ENCODE assay signal across 12 mouse cellular contexts in genomic region chr15:89377362-89377761, GRCm38 (mm10). TPM values are rescaled to one million over a fixed set of nuclear protein-coding genes. Genes with fewer than 3 reads are reported as not detected.
DNase-seq lines count a peak whose midpoint lies in the region; ATAC-seq lines count a peak whose summit lies in the region.
"Had no signal": no experiment of that assay in that cellular context is flagged by ENCODE, and none has a peak within 500 bp of the region (broad histone marks: within the 10 kb centered on the region; RNA-seq: fewer than 3 reads in every experiment).

No protein-coding gene starts in this region.

- H3K27me3 ChIP-seq in forebrain, embryonic 13.5 days: peaks cover 60% of the 10 kb centered on the region
- peaks cover 46% of the 10 kb centered on the region for H3K27me3 ChIP-seq in forebrain, embryonic 14.5 days (replicated peaks; ENCODE audit: control insufficient read depth, insufficient read depth, low read length)
- peaks cover 60% of the 10 kb centered on the region for H3K27me3 ChIP-seq in kidney, embryonic 15.5 days
- H3K27me3 ChIP-seq in embryonic facial prominence, embryonic 10.5 days (replicated peaks; ENCODE audit: low read depth, poor library complexity, severe bottlenecking): peaks cover 79% of the 10 kb centered on the region
- peaks cover 51% of the 10 kb centered on the region for H3K27me3 ChIP-seq in liver, embryonic 12.5 days (replicated peaks)

- 8% methylated on average over 18 of the region's 18 CpGs for WGBS in forebrain, embryonic 13.5 days
- 6% methylated on average over 18 of the region's 18 CpGs for WGBS in forebrain, embryonic 14.5 days
- whole genome bisulfite sequencing in kidney, embryonic 15.5 days: 4% methylated on average over 17 of the region's 18 CpGs
- 5% methylated on average over 18 of the region's 18 CpGs for WGBS in embryonic facial prominence, embryonic 10.5 days
- WGBS in liver, embryonic 12.5 days (ENCODE audit: insufficient replicate concordance): 11% methylated on average over 18 of the region's 18 CpGs

- no peak overlapping the region for H3K4me3 ChIP-seq in forebrain, embryonic 13.5 days
- H3K4me3 ChIP-seq in forebrain, embryonic 14.5 days (ENCODE audit: low read depth, low read length): no peak overlapping the region
- H3K4me3 ChIP-seq in kidney, embryonic 15.5 days (replicated peaks): peak overlapping the region; percentile 4; the same call in 1 of the 2 replicates
- peak overlapping the region; percentile 32 for H3K4me3 ChIP-seq in embryonic facial prominence, embryonic 10.5 days
- no peak overlapping the region for H3K4me3 ChIP-seq in liver, embryonic 12.5 days
- H3K4me3 ChIP-seq: myocyte had no signal

- no peak for DNase-seq in forebrain, embryonic 14.5 days (ENCODE audit: low spot score)
- DNase-seq in kidney, postnatal 4 days: no peak
- DNase-seq in embryonic facial prominence, embryonic 10.5 days (ENCODE audit: low spot score): peak; percentile 37
- DNase-seq in adrenal gland, adult 2 months: no peak
- DNase-seq: kidney, adult 18-20 months; lung, postnatal 36 days; right cerebral cortex, postnatal 25 days had no signal

- no peak overlapping the region for H3K9ac ChIP-seq in forebrain, embryonic 13.5 days
- H3K9ac ChIP-seq in forebrain, embryonic 14.5 days (ENCODE audit: low read length): no peak overlapping the region
- H3K9ac ChIP-seq in kidney, embryonic 15.5 days: no peak overlapping the region
- H3K9ac ChIP-seq in liver, embryonic 12.5 days: no peak overlapping the region

- H3K9me3 ChIP-seq in forebrain, embryonic 13.5 days (replicated peaks): no peaks in the 10 kb centered on the region
- H3K9me3 ChIP-seq in forebrain, embryonic 14.5 days (replicated peaks; ENCODE audit: control insufficient read depth, low read length): no peaks in the 10 kb centered on the region
- H3K9me3 ChIP-seq in kidney, embryonic 15.5 days (replicated peaks): no peaks in the 10 kb centered on the region
- H3K9me3 ChIP-seq in embryonic facial prominence, embryonic 10.5 days: no peaks in the 10 kb centered on the region
- H3K9me3 ChIP-seq in liver, embryonic 12.5 days (replicated peaks): no peaks in the 10 kb centered on the region

- H3K36me3 ChIP-seq in forebrain, embryonic 13.5 days (ENCODE audit: poor library complexity, severe bottlenecking): peaks cover 5% of the 10 kb centered on the region
- peaks cover 6% of the 10 kb centered on the region for H3K36me3 ChIP-seq in forebrain, embryonic 14.5 days (ENCODE audit: control insufficient read depth, insufficient read depth, low read length)
- peaks cover 4% of the 10 kb centered on the region for H3K36me3 ChIP-seq in kidney, embryonic 15.5 days
- peaks cover 6% of the 10 kb centered on the region for H3K36me3 ChIP-seq in embryonic facial prominence, embryonic 10.5 days (replicated peaks)
- H3K36me3 ChIP-seq in liver, embryonic 12.5 days: peaks cover 6% of the 10 kb centered on the region

- ATAC-seq in forebrain, embryonic 13.5 days: no peak
- ATAC-seq in forebrain, embryonic 14.5 days: no peak
- ATAC-seq in kidney, embryonic 15.5 days (replicated peaks; ENCODE audit: low FRiP score): no peak
- ATAC-seq in liver, embryonic 12.5 days: no peak
- no peak for ATAC-seq in activated CD4-positive, CD25-positive, alpha-beta regulatory T cell, adult 4 months

- peaks cover 31% of the 10 kb centered on the region for H3K4me1 ChIP-seq in forebrain, embryonic 13.5 days
- peaks cover 6% of the 10 kb centered on the region; the same call in 1 of the 2 replicates for H3K4me1 ChIP-seq in forebrain, embryonic 14.5 days (ENCODE audit: control insufficient read depth, insufficient read depth, low read length)
- H3K4me1 ChIP-seq in kidney, embryonic 15.5 days: peaks cover 45% of the 10 kb centered on the region
- peaks cover 55% of the 10 kb centered on the region for H3K4me1 ChIP-seq in embryonic facial prominence, embryonic 10.5 days
- peaks cover 41% of the 10 kb centered on the region for H3K4me1 ChIP-seq in liver, embryonic 12.5 days

- H3K27ac ChIP-seq in forebrain, embryonic 13.5 days: no peak overlapping the region
- no peak overlapping the region for H3K27ac ChIP-seq in forebrain, embryonic 14.5 days (ENCODE audit: low read depth, low read length)
- no peak overlapping the region for H3K27ac ChIP-seq in kidney, embryonic 15.5 days
- H3K27ac ChIP-seq in embryonic facial prominence, embryonic 10.5 days (replicated peaks): no peak overlapping the region
- H3K27ac ChIP-seq in liver, embryonic 12.5 days: no peak overlapping the region

- peak overlapping the region; percentile 14; the same call in 1 of the 2 replicates for H3K4me2 ChIP-seq in forebrain, embryonic 13.5 days
- H3K4me2 ChIP-seq in forebrain, embryonic 14.5 days (ENCODE audit: low read length): no peak overlapping the region
- peak overlapping the region; percentile 40 for H3K4me2 ChIP-seq in kidney, embryonic 15.5 days
- peak overlapping the region; percentile 14; the same call in 1 of the 2 replicates for H3K4me2 ChIP-seq in liver, embryonic 12.5 days

RNA-seq across cellular contexts. Expression of gene Tymp, which starts 0.5 kb away (rescaled TPM):
- 1.8 and 1.9 TPM in 2 replicates for polyA plus RNA-seq in forebrain, embryonic 13.5 days (2015; fragmentation: Nextera tagmentation; extraction: Ambion mirVana)
- 2.4 and 2.8 TPM in 2 replicates for polyA plus RNA-seq in forebrain, embryonic 14.5 days (2014; fragmentation: Nextera tagmentation; extraction: Ambion mirVana)
- polyA plus RNA-seq in kidney, embryonic 15.5 days (2015; fragmentation: Nextera tagmentation; extraction: Ambion mirVana): 1.3 and 1.4 TPM in 2 replicates
- 0.98 and 1.5 TPM in 2 replicates for polyA plus RNA-seq in embryonic facial prominence, embryonic 10.5 days (2016; fragmentation: Nextera tagmentation; extraction: Ambion mirVana)
- polyA plus RNA-seq in liver, embryonic 12.5 days (2016; fragmentation: Nextera tagmentation; extraction: Ambion mirVana): 0.62 and 0.75 TPM in 2 replicates
- under 1 TPM in 1 of 2 experiments, not detected in 1; 0.26 TPM for total RNA-seq in adrenal gland, adult 2 months (2021)
- 9.9 and 10.1 TPM in 2 replicates for polyA plus RNA-seq in adrenal gland, adult 2 months (2012; rRNA removed)
- under 1 TPM; 0.61 to 0.74 TPM for polyA plus RNA-seq in activated CD4-positive, CD25-positive, alpha-beta regulatory T cell, adult 4 months (2017; shearing (Covaris generic))

RNA-seq across cellular contexts. Expression of gene Odf3b, which starts 1.7 kb away (rescaled TPM):
- polyA plus RNA-seq in forebrain, embryonic 13.5 days (2015; fragmentation: Nextera tagmentation; extraction: Ambion mirVana): 0.98 and 3.4 TPM in 2 replicates
- 2.8 and 2.9 TPM in 2 replicates for polyA plus RNA-seq in forebrain, embryonic 14.5 days (2014; fragmentation: Nextera tagmentation; extraction: Ambion mirVana)
- polyA plus RNA-seq in kidney, embryonic 15.5 days (2015; fragmentation: Nextera tagmentation; extraction: Ambion mirVana): 0.82 and 0.83 TPM in 2 replicates
- 0.40 and 0.57 TPM in 2 replicates for polyA plus RNA-seq in embryonic facial prominence, embryonic 10.5 days (2016; fragmentation: Nextera tagmentation; extraction: Ambion mirVana)
- polyA plus RNA-seq in liver, embryonic 12.5 days (2016; fragmentation: Nextera tagmentation; extraction: Ambion mirVana): 0.50 and 0.65 TPM in 2 replicates
- under 1 TPM in 1 of 2 experiments, not detected in 1; 0.52 TPM for total RNA-seq in adrenal gland, adult 2 months (2021)
- polyA plus RNA-seq in adrenal gland, adult 2 months (2012; rRNA removed): 2.0 TPM in 2 replicates
- polyA plus RNA-seq in activated CD4-positive, CD25-positive, alpha-beta regulatory T cell, adult 4 months (2017; shearing (Covaris generic)): 1 to 10 TPM; 1.2 to 1.9 TPM
- polyA plus RNA-seq: myocyte had no signal

RNA-seq across cellular contexts. Expression of gene Sco2, which starts 3.7 kb away (rescaled TPM):
- 4.0 and 7.4 TPM in 2 replicates for polyA plus RNA-seq in forebrain, embryonic 13.5 days (2015; fragmentation: Nextera tagmentation; extraction: Ambion mirVana)
- polyA plus RNA-seq in forebrain, embryonic 14.5 days (2014; fragmentation: Nextera tagmentation; extraction: Ambion mirVana): 14.7 and 16.4 TPM in 2 replicates
- 7.9 and 8.2 TPM in 2 replicates for polyA plus RNA-seq in kidney, embryonic 15.5 days (2015; fragmentation: Nextera tagmentation; extraction: Ambion mirVana)
- polyA plus RNA-seq in embryonic facial prominence, embryonic 10.5 days (2016; fragmentation: Nextera tagmentation; extraction: Ambion mirVana): 5.3 and 8.5 TPM in 2 replicates
- polyA plus RNA-seq in liver, embryonic 12.5 days (2016; fragmentation: Nextera tagmentation; extraction: Ambion mirVana): 4.9 and 5.6 TPM in 2 replicates
- total RNA-seq in adrenal gland, adult 2 months (2021): 10 to 100 TPM; 33.9 to 36.2 TPM
- polyA plus RNA-seq in adrenal gland, adult 2 months (2012; rRNA removed): 68.5 and 73.3 TPM in 2 replicates
- 1 to 10 TPM; 2.1 to 4.9 TPM for polyA plus RNA-seq in activated CD4-positive, CD25-positive, alpha-beta regulatory T cell, adult 4 months (2017; shearing (Covaris generic))

RNA-seq across cellular contexts. Expression of gene Klhdc7b, which starts 7.4 kb away (rescaled TPM):
- not detected in 2 replicates for polyA plus RNA-seq in forebrain, embryonic 13.5 days (2015; fragmentation: Nextera tagmentation; extraction: Ambion mirVana)
- polyA plus RNA-seq in forebrain, embryonic 14.5 days (2014; fragmentation: Nextera tagmentation; extraction: Ambion mirVana): not detected in 2 replicates
- not detected in 2 replicates for polyA plus RNA-seq in kidney, embryonic 15.5 days (2015; fragmentation: Nextera tagmentation; extraction: Ambion mirVana)
- polyA plus RNA-seq in embryonic facial prominence, embryonic 10.5 days (2016; fragmentation: Nextera tagmentation; extraction: Ambion mirVana): not detected in 2 replicates
- polyA plus RNA-seq in liver, embryonic 12.5 days (2016; fragmentation: Nextera tagmentation; extraction: Ambion mirVana): not detected in 2 replicates
- total RNA-seq in adrenal gland, adult 2 months (2021): not detected
- not detected in 2 replicates for polyA plus RNA-seq in adrenal gland, adult 2 months (2012; rRNA removed)
- under 1 TPM in 1 of 2 experiments, not detected in 1; 0.23 TPM for polyA plus RNA-seq in activated CD4-positive, CD25-positive, alpha-beta regulatory T cell, adult 4 months (2017; shearing (Covaris generic))
- polyA plus RNA-seq: myocyte had no signal

RNA-seq across cellular contexts. Expression of gene Ncaph2, which starts 21.8 kb away (rescaled TPM):
- 156 and 170 TPM in 2 replicates for polyA plus RNA-seq in forebrain, embryonic 13.5 days (2015; fragmentation: Nextera tagmentation; extraction: Ambion mirVana)
- polyA plus RNA-seq in forebrain, embryonic 14.5 days (2014; fragmentation: Nextera tagmentation; extraction: Ambion mirVana): 132 and 141 TPM in 2 replicates
- 147 and 155 TPM in 2 replicates for polyA plus RNA-seq in kidney, embryonic 15.5 days (2015; fragmentation: Nextera tagmentation; extraction: Ambion mirVana)
- 180 and 188 TPM in 2 replicates for polyA plus RNA-seq in embryonic facial prominence, embryonic 10.5 days (2016; fragmentation: Nextera tagmentation; extraction: Ambion mirVana)
- polyA plus RNA-seq in liver, embryonic 12.5 days (2016; fragmentation: Nextera tagmentation; extraction: Ambion mirVana): 134 TPM in 2 replicates
- total RNA-seq in adrenal gland, adult 2 months (2021): 10 to 100 TPM; 61.7 to 74.8 TPM
- 101 and 102 TPM in 2 replicates for polyA plus RNA-seq in adrenal gland, adult 2 months (2012; rRNA removed)
- 100 to 1,000 TPM; 141 to 171 TPM for polyA plus RNA-seq in activated CD4-positive, CD25-positive, alpha-beta regulatory T cell, adult 4 months (2017; shearing (Covaris generic))

Comparison
In these comparisons a context has a peak if more than half of its experiments do, and no peak if none do; other contexts are left out.
1. H3K4me3 ChIP-seq: peak in kidney, embryonic 15.5 days (single experiment) and embryonic facial prominence, embryonic 10.5 days (single experiment); none in forebrain, embryonic 13.5 days (single experiment), forebrain, embryonic 14.5 days (single experiment) and liver, embryonic 12.5 days (single experiment).